Mouse (Mus musculus) right cerebral cortex, adult 2 months (tissue): ENCODE results near the gene Fblim1.

Experiments
- DNase-seq, 2 experiments: peaks; one replicate each; pipeline ENCODE4 v3.0.0; 2021 to 2022; ENCODE audit warnings: low spot score in 2 of 2

The Fblim1 gene

GRCm38 (mm10) chr4:141539213-141539767, 66.6 kb downstream of the Fblim1 start:
- DNase-seq, result no peak

GRCm38 (mm10) chr4:141538408-141539212, 67.3 kb downstream of the Fblim1 start, which contains the start of gene Spen:
Gene Spen, minus strand, starts transcription at chr4:141538597.
- peak; percentile 88 for DNase-seq

- DNase-seq, result peak in 1 of 2 experiments; percentile 32
These were observed 68.0 kb downstream of the Fblim1 start for GRCm38 (mm10) chr4:141537706-141538407.

GRCm38 (mm10) chr4:141537226-141537610, 68.7 kb downstream of the Fblim1 start:
- DNase-seq, result no peak

- DNase-seq, result peak; percentile 59 to 75
These were observed 69.3 kb downstream of the Fblim1 start for GRCm38 (mm10) chr4:141536291-141537225.

GRCm38 (mm10) chr4:141534947-141535680, 70.8 kb downstream of the Fblim1 start:
- peak; percentile 49 to 54 for DNase-seq

- no peak for DNase-seq
These were observed 74.9 kb downstream of the Fblim1 start for GRCm38 (mm10) chr4:141530979-141531378.

GRCm38 (mm10) chr4:141528938-141529337, 77.0 kb downstream of the Fblim1 start:
- DNase-seq, result no peak

GRCm38 (mm10) chr4:141526936-141527650, 78.8 kb downstream of the Fblim1 start:
- DNase-seq, result no peak
